Mouse (Mus musculus): ENCODE data around the gene 4932438H23Rik.

- TF ChIP-seq ZNF384 (IDR thresholded peaks at IDR 0.05; ENCODE audit: low read depth, low read length) (no peak), TBP (IDR thresholded peaks at IDR 0.05; ENCODE audit: low read depth, low read length) (no peak), CTCF (IDR thresholded peaks at IDR 0.05 in 2 of 3, conservative IDR thresholded peaks at IDR 0.05 in 1 of 3; ENCODE audit: control insufficient read depth in 1 of 3, insufficient read depth in 1 of 3, low read depth in 2 of 3, low read length in 3 of 3, poor library complexity in 1 of 3, severe bottlenecking in 1 of 3) (no peak), POLR2A (IDR thresholded peaks at IDR 0.05; ENCODE audit: control insufficient read depth in 1 of 2, insufficient read depth in 1 of 2, low read depth in 1 of 2, low read length in 2 of 2, poor library complexity in 1 of 2) (no peak), MYC (IDR thresholded peaks at IDR 0.05; ENCODE audit: low read depth, low read length) (no peak), ZC3H11A (IDR thresholded peaks at IDR 0.05; ENCODE audit: low read depth, low read length) (no peak), MAX (IDR thresholded peaks at IDR 0.05; ENCODE audit: low read length) (no peak), USF2 (IDR thresholded peaks at IDR 0.05; ENCODE audit: borderline replicate concordance in 1 of 2, insufficient read depth in 1 of 2, low read depth in 1 of 2, low read length in 2 of 2) (no peak), UBTF (IDR thresholded peaks at IDR 0.05; ENCODE audit: borderline replicate concordance, insufficient read depth, low read depth, low read length) (no peak), NELFE (IDR thresholded peaks at IDR 0.05; ENCODE audit: low read depth, low read length) (no peak), ELF1 (IDR thresholded peaks at IDR 0.05; ENCODE audit: low read depth, low read length) (no peak), TCF12 (IDR thresholded peaks at IDR 0.05; ENCODE audit: low read depth, low read length) (no peak), ETS1 (IDR thresholded peaks at IDR 0.05; ENCODE audit: low read depth, low read length) (no peak), TAL1 (IDR thresholded peaks at IDR 0.05; ENCODE audit: low read length) (no peak)
Observed at GRCm38 (mm10) chr16:91103386-91103785, 8.5 kb upstream of the 4932438H23Rik start.

Data from MEL (cell line).